Comparison of ENCODE assay signal across 25 mouse cellular contexts in genomic region chr1:79755376-79755775, GRCm38 (mm10). TPM values are rescaled to one million over a fixed set of nuclear protein-coding genes. Genes with fewer than 3 reads are reported as not detected.
DNase-seq lines count a peak whose midpoint lies in the region; ATAC-seq and TF ChIP-seq lines count a peak whose summit lies in the region.
"Had no signal": no experiment of that assay in that cellular context is flagged by ENCODE, and none has a peak within 500 bp of the region (broad histone marks: within the 10 kb centered on the region; RNA-seq: fewer than 3 reads in every experiment).

No protein-coding gene starts in this region.

- no peak for TF ChIP-seq CTCF in liver, adult 2 months (IDR thresholded peaks at IDR 0.05; ENCODE audit: low read depth, low read length)
- no peak for TF ChIP-seq CTCF in embryonic fibroblast, embryonic 13.5 days (IDR thresholded peaks at IDR 0.05; ENCODE audit: borderline replicate concordance, insufficient read depth, low read length)
- no peak for TF ChIP-seq CTCF in hindbrain, postnatal 0 days (IDR thresholded peaks at IDR 0.05; ENCODE audit: low read depth)

- DNase-seq in gastrocnemius, postnatal 25 days: peak; percentile 15
- no peak for DNase-seq in gastrocnemius, postnatal 4 days (ENCODE audit: low spot score in 2 of 2)
- DNase-seq in liver, adult 2 months (ENCODE audit: extremely low read depth, low read depth, low spot score): peak; percentile 33
- DNase-seq in liver, embryonic 11.5 days (ENCODE audit: low spot score): no peak
- peak; percentile 54 for DNase-seq in NIH3T3 (ENCODE audit: low read depth)
- DNase-seq in hindbrain, postnatal 0 days (ENCODE audit: low spot score): no peak
- no peak for DNase-seq in right cerebral cortex, postnatal 25 days
- DNase-seq: cerebellum, adult 2 months; cerebellum, postnatal 36 days; embryo, embryonic 11 days; kidney, adult 9 months; layer of hippocampus, postnatal 36 days; lung, adult 18-20 months; lung, postnatal 10 days; right cerebral cortex, postnatal 14 days; thymus, postnatal 14 days had no signal

- 12% methylated on average over 2 of the region's 2 CpGs for WGBS in liver, adult 2 months
- 49% methylated on average over 2 of the region's 2 CpGs for WGBS in liver, embryonic 11.5 days
- 48% methylated on average over 2 of the region's 2 CpGs for WGBS in hindbrain, postnatal 0 days

- no peak overlapping the region for H3K4me3 ChIP-seq in liver, adult 2 months (ENCODE audit: insufficient read depth, low read depth, low read length)
- no peak overlapping the region for H3K4me3 ChIP-seq in liver, embryonic 11.5 days (ENCODE audit: low read depth, low read length)
- H3K4me3 ChIP-seq in embryonic fibroblast, embryonic 13.5 days (ENCODE audit: insufficient read depth, low read length): no peak overlapping the region
- H3K4me3 ChIP-seq in hindbrain, postnatal 0 days (ENCODE audit: low read length): no peak overlapping the region
- H3K4me3 ChIP-seq: forebrain, embryonic 15.5 days; heart, embryonic 12.5 days; hindbrain, embryonic 13.5 days; layer of hippocampus, adult 2 months; liver, embryonic 12.5 days; midbrain, embryonic 13.5 days; neural tube, embryonic 12.5 days had no signal

- no peak for ATAC-seq in liver, embryonic 11.5 days (replicated peaks; ENCODE audit: low FRiP score)
- no peak for ATAC-seq in hindbrain, postnatal 0 days
- ATAC-seq: forebrain, embryonic 15.5 days; inflammation-experienced regulatory T-cells, adult 6 months; liver, embryonic 12.5 days; midbrain, embryonic 13.5 days had no signal

- TF ChIP-seq POLR2A in liver, adult 2 months (IDR thresholded peaks at IDR 0.05; ENCODE audit: extremely low read depth, insufficient read depth, low read length): no peak
- TF ChIP-seq POLR2A in embryonic fibroblast, embryonic 13.5 days (IDR thresholded peaks at IDR 0.05; ENCODE audit: low read depth, low read length): no peak

- no peak overlapping the region for H3K9ac ChIP-seq in liver, adult 2 months (ENCODE audit: low read depth, low read length)
- no peak overlapping the region for H3K9ac ChIP-seq in liver, embryonic 11.5 days (ENCODE audit: low read depth, low read length)
- no peak overlapping the region for H3K9ac ChIP-seq in hindbrain, postnatal 0 days (replicated peaks; ENCODE audit: low read length)
- H3K9ac ChIP-seq: forebrain, embryonic 15.5 days; heart, embryonic 12.5 days; hindbrain, embryonic 13.5 days; liver, embryonic 12.5 days; midbrain, embryonic 13.5 days; neural tube, embryonic 12.5 days had no signal

- peaks cover 33% of the 10 kb centered on the region for H3K4me1 ChIP-seq in liver, adult 2 months (ENCODE audit: control insufficient read depth, insufficient read depth, low read length)
- peaks cover 11% of the 10 kb centered on the region; the same call in 1 of the 2 replicates for H3K4me1 ChIP-seq in liver, embryonic 11.5 days (replicated peaks; ENCODE audit: control insufficient read depth, insufficient read depth, low read length)
- peaks cover 16% of the 10 kb centered on the region for H3K4me1 ChIP-seq in embryonic fibroblast, embryonic 13.5 days (ENCODE audit: control insufficient read depth, insufficient read depth, low read length)
- peaks cover 11% of the 10 kb centered on the region for H3K4me1 ChIP-seq in hindbrain, postnatal 0 days (ENCODE audit: insufficient read depth, low read length)

- no peaks in the 10 kb centered on the region for H3K9me3 ChIP-seq in liver, embryonic 11.5 days (ENCODE audit: control insufficient read depth, low read length)
- no peaks in the 10 kb centered on the region for H3K9me3 ChIP-seq in hindbrain, postnatal 0 days (ENCODE audit: low read length)
- H3K9me3 ChIP-seq: forebrain, embryonic 15.5 days; heart, embryonic 12.5 days; hindbrain, embryonic 13.5 days; liver, embryonic 12.5 days had no signal

- peaks cover 26% of the 10 kb centered on the region; the same call in 1 of the 2 replicates for H3K79me2 ChIP-seq in liver, adult 2 months (ENCODE audit: control insufficient read depth, insufficient read depth, low read length)

- H3K36me3 ChIP-seq in liver, adult 2 months (ENCODE audit: control insufficient read depth, insufficient read depth, low read length): no peaks in the 10 kb centered on the region
- no peaks in the 10 kb centered on the region for H3K36me3 ChIP-seq in liver, embryonic 11.5 days (ENCODE audit: control insufficient read depth, insufficient read depth, low read length)
- H3K36me3 ChIP-seq in hindbrain, postnatal 0 days (ENCODE audit: insufficient read depth, low read length): no peaks in the 10 kb centered on the region
- H3K36me3 ChIP-seq: forebrain, embryonic 15.5 days; heart, embryonic 12.5 days; liver, embryonic 12.5 days had no signal

- H3K27ac ChIP-seq in liver, adult 2 months (replicated peaks; ENCODE audit: insufficient read depth, low read depth, low read length): peak overlapping the region; percentile 15; the same call in 1 of the 2 replicates
- H3K27ac ChIP-seq in liver, embryonic 11.5 days (ENCODE audit: low read depth, low read length): no peak overlapping the region
- H3K27ac ChIP-seq in embryonic fibroblast, embryonic 13.5 days (ENCODE audit: insufficient read depth, low read length): peak overlapping the region; percentile 94; the same call in 1 of the 2 replicates
- no peak overlapping the region for H3K27ac ChIP-seq in hindbrain, postnatal 0 days
- H3K27ac ChIP-seq: forebrain, embryonic 15.5 days; hindbrain, embryonic 13.5 days; layer of hippocampus, adult 2 months; liver, embryonic 12.5 days; midbrain, embryonic 13.5 days; neural tube, embryonic 12.5 days had no signal

- H3K27me3 ChIP-seq in liver, adult 2 months (ENCODE audit: control insufficient read depth, insufficient read depth, low read length): no peaks in the 10 kb centered on the region
- no peaks in the 10 kb centered on the region for H3K27me3 ChIP-seq in liver, embryonic 11.5 days (replicated peaks; ENCODE audit: control insufficient read depth, insufficient read depth, low read length)
- no peaks in the 10 kb centered on the region for H3K27me3 ChIP-seq in hindbrain, postnatal 0 days (ENCODE audit: insufficient read depth, low read length)
- H3K27me3 ChIP-seq: forebrain, embryonic 15.5 days; heart, embryonic 12.5 days; hindbrain, embryonic 13.5 days; liver, embryonic 12.5 days; midbrain, embryonic 13.5 days; neural tube, embryonic 12.5 days had no signal

- no peak overlapping the region for H3K4me2 ChIP-seq in liver, embryonic 11.5 days
- H3K4me2 ChIP-seq in hindbrain, postnatal 0 days (ENCODE audit: low read depth, low read length): no peak overlapping the region
- H3K4me2 ChIP-seq: forebrain, embryonic 15.5 days; heart, embryonic 12.5 days; hindbrain, embryonic 13.5 days; liver, embryonic 12.5 days; midbrain, embryonic 13.5 days; neural tube, embryonic 12.5 days had no signal

RNA-seq across cellular contexts. Expression of gene Mrpl44, which starts 20.4 kb away (rescaled TPM):
- total RNA-seq in gastrocnemius, postnatal 25 days (2021): 10 to 100 TPM; 31.9 to 32.9 TPM
- 10 to 100 TPM; 36.3 to 39.9 TPM for total RNA-seq in gastrocnemius, postnatal 4 days (2021)
- 22.7 and 23.0 TPM in 2 replicates for total RNA-seq in liver, adult 2 months (2014; rRNA removed)
- 8.0 and 9.2 TPM in 2 replicates for polyA plus RNA-seq in liver, adult 2 months (2012; rRNA removed)
- polyA plus RNA-seq in liver, embryonic 11.5 days (2014; fragmentation: Nextera tagmentation; extraction: Ambion mirVana): 49.6 and 51.0 TPM in 2 replicates
- 14.2 and 17.3 TPM in 2 replicates for polyA plus RNA-seq in embryonic fibroblast, embryonic 13.5 days (2011; ENCODE audit: insufficient read length, low read depth, missing spikeins)
- 27.0 and 29.5 TPM in 2 replicates for total RNA-seq in hindbrain, postnatal 0 days (2014; rRNA removed)
- 35.3 and 37.2 TPM in 2 replicates for polyA plus RNA-seq in hindbrain, postnatal 0 days (2015; fragmentation: Nextera tagmentation; extraction: Ambion mirVana)

RNA-seq across cellular contexts. Expression of gene Wdfy1, which starts 20.6 kb away (rescaled TPM):
- total RNA-seq in gastrocnemius, postnatal 25 days (2021): 10 to 100 TPM in 1 of 2 experiments, 1 to 10 TPM in 1; 8.6 to 12.0 TPM
- total RNA-seq in gastrocnemius, postnatal 4 days (2021): 10 to 100 TPM; 20.6 to 27.9 TPM
- 31.0 and 31.8 TPM in 2 replicates for total RNA-seq in liver, adult 2 months (2014; rRNA removed)
- 17.3 and 19.8 TPM in 2 replicates for polyA plus RNA-seq in liver, adult 2 months (2012; rRNA removed)
- 25.0 and 28.2 TPM in 2 replicates for polyA plus RNA-seq in liver, embryonic 11.5 days (2014; fragmentation: Nextera tagmentation; extraction: Ambion mirVana)
- polyA plus RNA-seq in embryonic fibroblast, embryonic 13.5 days (2011; ENCODE audit: insufficient read length, low read depth, missing spikeins): 76.3 and 89.7 TPM in 2 replicates
- 68.0 and 77.7 TPM in 2 replicates for total RNA-seq in hindbrain, postnatal 0 days (2014; rRNA removed)
- polyA plus RNA-seq in hindbrain, postnatal 0 days (2015; fragmentation: Nextera tagmentation; extraction: Ambion mirVana): 73.6 and 75.3 TPM in 2 replicates

Comparison
In these comparisons a context has a peak if more than half of its experiments do, and no peak if none do; other contexts are left out.
1. DNase-seq: peak in gastrocnemius, postnatal 25 days (single experiment), liver, adult 2 months (single experiment) and NIH3T3 (single experiment); none in gastrocnemius, postnatal 4 days (0 of 2), liver, embryonic 11.5 days (single experiment), hindbrain, postnatal 0 days (single experiment) and right cerebral cortex, postnatal 25 days (single experiment).
2. H3K27ac ChIP-seq: peak in liver, adult 2 months (single experiment) and embryonic fibroblast, embryonic 13.5 days (single experiment); none in liver, embryonic 11.5 days (single experiment) and hindbrain, postnatal 0 days (single experiment).